Mouse (Mus musculus): ENCODE data around the gene A430078G23Rik. TPM values are rescaled to one million over a fixed set of nuclear protein-coding genes. Genes with fewer than 3 reads are reported as not detected.

A430078G23Rik gene
- polyA plus RNA-seq (2014; fragmentation: Illumina TruSeq; extraction: RNeasy Lipid Tissue Mini Kit (QIAGEN cat#74804); ENCODE audit: low read depth, low replicate concordance) = not detected

DNA sequence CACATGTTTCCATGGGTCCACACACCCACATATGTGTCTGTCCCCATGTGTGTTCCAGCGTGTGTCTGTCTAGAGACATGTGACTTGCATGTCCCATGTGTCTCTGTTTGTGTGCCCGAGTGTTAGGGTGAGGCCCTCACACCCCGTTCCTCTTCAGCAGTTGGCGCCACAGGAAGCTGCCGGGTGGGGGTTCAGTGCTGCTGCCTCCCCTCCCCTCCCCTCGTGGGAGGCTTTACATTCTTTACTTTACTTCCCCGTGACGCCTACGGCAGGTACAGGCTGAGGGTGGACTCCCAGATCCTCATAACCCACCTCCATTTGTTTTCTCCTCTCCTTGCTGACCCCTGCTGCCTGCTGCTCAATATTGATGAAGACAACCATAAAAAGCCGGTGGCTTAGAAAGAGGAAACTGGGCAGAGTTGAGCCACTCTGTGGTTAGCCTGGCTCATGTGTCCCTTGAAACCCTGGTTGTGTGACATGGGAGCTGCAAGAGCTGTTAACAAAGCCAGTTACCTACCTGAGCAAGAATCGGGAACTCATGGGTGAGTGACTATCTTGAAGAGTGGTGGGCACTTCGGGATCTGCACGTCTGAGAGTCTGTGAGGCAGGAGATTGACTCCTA, at the start of gene A430078G23Rik:
TSS of gene A430078G23Rik (plus strand) at position 227 of the 622 bp plus-strand sequence.

GRCm38 (mm10) chr8:3392771-3393710, 39.8 kb downstream of the A430078G23Rik start, which contains the start of gene Arhgef18:
Arhgef18 (plus strand) TSS chr8:3393006.

Other genes starting within 250 kb of the A430078G23Rik start
- 60.9 TPM for gene Insr, start 73.8 kb upstream of the A430078G23Rik start, polyA plus RNA-seq (2014; fragmentation: Illumina TruSeq; extraction: RNeasy Lipid Tissue Mini Kit (QIAGEN cat#74804); ENCODE audit: low read depth, low replicate concordance)
- 4.3 TPM for gene Arhgef18, start 39.6 kb downstream of the A430078G23Rik start, polyA plus RNA-seq (2014; fragmentation: Illumina TruSeq; extraction: RNeasy Lipid Tissue Mini Kit (QIAGEN cat#74804); ENCODE audit: low read depth, low replicate concordance)
- 5.9 TPM for gene Pex11g, start 114.3 kb downstream of the A430078G23Rik start, polyA plus RNA-seq (2014; fragmentation: Illumina TruSeq; extraction: RNeasy Lipid Tissue Mini Kit (QIAGEN cat#74804); ENCODE audit: low read depth, low replicate concordance)
- gene Tex45, start 117.4 kb downstream of the A430078G23Rik start, polyA plus RNA-seq (2014; fragmentation: Illumina TruSeq; extraction: RNeasy Lipid Tissue Mini Kit (QIAGEN cat#74804); ENCODE audit: low read depth, low replicate concordance) = not detected
- 2.8 TPM for gene Zfp358, start 139.7 kb downstream of the A430078G23Rik start, polyA plus RNA-seq (2014; fragmentation: Illumina TruSeq; extraction: RNeasy Lipid Tissue Mini Kit (QIAGEN cat#74804); ENCODE audit: low read depth, low replicate concordance)
- gene Mcoln1, start 147.0 kb downstream of the A430078G23Rik start, polyA plus RNA-seq (2014; fragmentation: Illumina TruSeq; extraction: RNeasy Lipid Tissue Mini Kit (QIAGEN cat#74804); ENCODE audit: low read depth, low replicate concordance) = 12.2 TPM
- gene Pnpla6, start 162.0 kb downstream of the A430078G23Rik start, polyA plus RNA-seq (2014; fragmentation: Illumina TruSeq; extraction: RNeasy Lipid Tissue Mini Kit (QIAGEN cat#74804); ENCODE audit: low read depth, low replicate concordance) = 7.7 TPM
- gene C330021F23Rik, start 214.6 kb downstream of the A430078G23Rik start, polyA plus RNA-seq (2014; fragmentation: Illumina TruSeq; extraction: RNeasy Lipid Tissue Mini Kit (QIAGEN cat#74804); ENCODE audit: low read depth, low replicate concordance) = 2.6 TPM
- 1.3 TPM for gene Camsap3, start 233.9 kb downstream of the A430078G23Rik start, polyA plus RNA-seq (2014; fragmentation: Illumina TruSeq; extraction: RNeasy Lipid Tissue Mini Kit (QIAGEN cat#74804); ENCODE audit: low read depth, low replicate concordance)